Mouse (Mus musculus): Measurements from ENCODE around the gene Magi2.

Gene Magi2

DNA sequence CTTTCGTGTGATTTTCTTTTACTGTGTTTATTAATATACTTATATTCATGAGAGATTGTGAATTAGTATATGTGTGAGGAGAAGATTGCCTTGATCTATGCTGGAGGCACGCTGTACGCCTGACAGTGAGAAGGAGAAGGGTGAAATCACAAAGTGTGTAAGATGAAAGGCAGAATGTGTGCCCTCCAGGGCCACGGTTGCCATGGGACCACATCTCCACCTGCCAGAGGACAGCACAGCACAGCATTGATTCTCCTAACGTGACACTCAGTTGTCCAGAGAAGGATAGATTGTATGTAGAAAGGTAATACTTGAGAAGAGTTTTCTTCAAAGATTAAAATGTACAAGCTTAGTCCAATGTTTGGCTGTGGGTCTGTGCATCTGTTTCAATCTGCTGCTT lies 847.3 kb downstream of the Magi2 start:
- no peak for DNase-seq (ENCODE audit: low read depth, low spot score)

GRCm38 (mm10) chr5:20074867-20075266 lies 848.0 kb downstream of the Magi2 start:
- no peak for DNase-seq (ENCODE audit: low read depth, low spot score)

- DNase-seq (ENCODE audit: low read depth, low spot score): no peak
Observed at GRCm38 (mm10) chr5:20078931-20079330, 852.1 kb downstream of the Magi2 start.

DNA sequence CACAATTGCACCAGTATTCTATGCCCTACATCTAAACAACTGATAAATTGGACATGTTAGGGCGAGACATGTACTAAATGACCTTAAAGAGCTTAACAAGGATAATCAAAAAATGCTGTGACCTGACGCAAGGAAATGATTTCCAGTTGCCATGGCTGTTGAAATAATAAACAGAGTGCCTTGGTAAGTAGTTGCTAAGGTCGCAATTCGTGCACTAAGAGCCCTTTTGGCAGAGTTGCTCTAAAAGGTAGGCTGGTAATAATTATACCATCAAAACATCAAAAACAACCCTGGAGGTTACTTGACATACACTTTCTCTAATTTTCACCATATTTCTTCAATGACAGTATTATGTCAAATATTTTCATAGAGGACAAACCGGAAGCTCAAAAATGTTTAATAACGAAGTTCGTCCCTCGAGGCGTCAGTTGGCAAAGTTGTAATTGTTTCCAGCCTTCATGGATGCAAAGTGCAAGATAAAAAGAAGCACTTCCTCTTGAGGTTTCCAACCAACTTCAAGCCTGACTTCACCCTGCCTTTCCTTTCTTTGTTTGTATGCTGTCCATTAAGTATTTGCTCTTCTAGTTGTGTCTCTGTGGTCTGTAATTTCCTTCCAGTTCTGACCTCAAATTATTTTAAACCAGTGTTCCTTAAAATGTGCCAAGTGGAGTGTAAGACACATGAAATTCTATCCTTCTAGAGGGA lies 853.9 kb downstream of the Magi2 start:
- no peak for DNase-seq (ENCODE audit: low read depth, low spot score)

- DNase-seq (ENCODE audit: low read depth, low spot score): no peak
Observed at GRCm38 (mm10) chr5:20082368-20082767, 855.5 kb downstream of the Magi2 start.

DNA sequence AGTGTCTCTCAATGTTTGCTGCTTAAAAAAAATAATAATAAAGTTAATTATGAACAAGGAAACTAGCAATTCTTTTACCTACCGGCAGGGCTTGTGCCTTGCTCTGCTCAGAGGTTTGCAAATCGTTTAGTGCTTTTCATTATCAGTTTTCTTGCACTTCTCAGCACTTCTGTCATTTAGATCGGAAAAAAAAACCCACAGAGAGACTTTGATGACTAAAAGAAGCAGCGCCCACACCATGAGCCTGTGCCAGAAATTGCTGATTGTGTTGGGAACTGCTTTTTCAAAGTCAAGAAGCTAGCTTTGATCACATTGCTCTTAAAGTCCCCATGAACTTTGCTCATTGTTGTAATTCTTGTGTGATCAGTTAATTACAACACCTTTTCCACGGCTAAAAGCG lies 860.2 kb downstream of the Magi2 start:
- DNase-seq (ENCODE audit: low read depth, low spot score): no peak

DNA sequence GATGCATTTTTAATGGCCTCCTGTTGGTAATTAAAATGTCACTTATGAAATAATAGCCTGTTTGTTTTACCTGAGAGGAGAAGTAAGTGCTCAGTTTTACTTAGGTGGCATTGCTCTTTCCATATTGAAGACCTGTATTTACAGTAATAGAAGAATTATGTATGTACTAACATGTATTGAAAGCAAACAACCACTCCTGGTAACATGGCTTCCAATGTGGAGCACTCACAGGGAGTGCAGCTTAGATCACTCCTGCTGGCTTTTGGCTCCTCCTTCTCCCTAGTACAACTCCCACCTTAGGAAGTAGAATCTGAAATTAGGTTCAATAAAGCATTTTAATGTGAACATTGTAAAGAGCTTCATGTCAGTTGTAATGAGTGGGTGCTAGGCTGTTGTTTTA lies 877.0 kb downstream of the Magi2 start:
- no peak for DNase-seq (ENCODE audit: low read depth, low spot score)

DNA sequence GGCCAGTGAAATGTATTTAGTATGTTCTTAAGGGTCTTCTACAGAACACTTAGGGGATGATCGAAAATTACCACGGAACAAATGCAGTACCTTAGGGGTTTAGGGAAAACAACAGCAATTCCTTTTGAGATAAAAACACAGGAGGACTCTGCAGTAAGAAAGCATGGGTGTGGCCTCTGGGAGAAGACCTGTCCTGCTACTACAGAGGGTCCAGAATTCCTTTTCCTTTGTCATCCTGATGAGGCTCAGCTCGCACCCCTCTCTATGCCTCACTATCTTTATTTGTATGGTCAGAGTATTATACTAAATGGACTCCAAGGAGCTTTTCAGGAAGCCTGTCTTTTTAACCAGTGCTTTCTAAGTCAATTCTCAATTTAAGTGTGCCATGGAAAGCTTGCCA lies 877.7 kb downstream of the Magi2 start:
- DNase-seq (ENCODE audit: low read depth, low spot score): no peak

- no peak for DNase-seq (ENCODE audit: low read depth, low spot score)
Observed at GRCm38 (mm10) chr5:20109496-20109895, 882.7 kb downstream of the Magi2 start.

GRCm38 (mm10) chr5:20117156-20117555 lies 890.3 kb downstream of the Magi2 start:
- no peak for DNase-seq (ENCODE audit: low read depth, low spot score)

- DNase-seq (ENCODE audit: low read depth, low spot score): no peak
Observed at GRCm38 (mm10) chr5:20140235-20140634, 913.4 kb downstream of the Magi2 start.

- no peak for DNase-seq (ENCODE audit: low read depth, low spot score)
Observed at GRCm38 (mm10) chr5:20140662-20141444, 914.0 kb downstream of the Magi2 start.

DNA sequence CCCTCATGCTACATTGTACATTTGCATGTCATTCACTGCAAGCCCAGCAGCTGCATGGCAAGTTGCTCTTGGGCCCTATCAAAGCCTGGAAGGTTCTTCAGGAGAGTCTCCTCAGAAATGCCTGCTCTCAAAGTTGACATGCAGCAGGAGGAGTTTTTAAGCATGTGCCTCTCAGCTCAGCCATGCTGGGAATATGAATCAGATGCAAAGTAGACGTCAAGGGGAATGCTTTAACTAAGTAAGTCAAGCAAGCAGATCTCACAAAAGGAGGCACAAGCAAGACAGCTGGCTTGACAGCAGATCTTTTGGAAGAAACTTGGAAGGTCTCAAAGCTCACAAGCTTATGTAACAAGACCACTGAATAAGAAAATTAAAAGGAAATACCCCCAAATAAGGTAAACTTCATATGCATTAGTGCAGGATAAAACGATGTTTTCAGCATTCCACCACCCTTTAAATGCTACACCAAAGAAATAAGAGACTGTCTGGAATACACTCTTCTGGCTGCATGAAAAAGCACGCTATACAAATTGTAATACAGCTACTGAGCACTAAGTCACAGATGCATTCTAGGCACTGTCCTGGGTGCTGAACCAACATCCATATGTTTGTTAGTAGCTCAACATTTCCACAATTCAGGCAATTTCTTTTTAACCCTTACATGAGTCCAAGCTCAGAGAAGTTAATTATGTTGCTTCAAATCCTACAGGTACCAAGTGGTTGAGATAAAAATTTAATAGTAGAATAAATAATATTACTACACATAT lies 926.7 kb downstream of the Magi2 start:
- DNase-seq (ENCODE audit: low read depth, low spot score): no peak

DNA sequence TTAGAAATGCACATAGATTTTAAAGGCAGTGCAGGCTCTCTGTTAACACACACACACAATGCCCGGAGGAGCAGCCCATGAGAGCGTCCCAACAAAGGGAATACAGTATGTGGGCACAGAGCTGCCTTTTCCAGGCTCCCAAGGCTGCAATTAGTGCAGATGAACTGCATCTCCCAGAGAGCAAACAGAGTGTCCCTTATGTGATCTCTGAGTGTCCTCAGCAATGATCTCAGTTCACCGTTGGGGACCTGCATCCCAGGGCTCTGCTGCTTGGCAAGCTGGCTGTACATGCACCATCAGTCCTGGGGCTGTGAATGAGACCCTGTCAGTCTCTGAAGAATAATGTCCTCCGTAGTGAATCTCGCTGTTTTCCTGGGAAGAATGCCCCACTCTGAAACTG lies 969.9 kb downstream of the Magi2 start:
- no peak for DNase-seq (ENCODE audit: low read depth, low spot score)

GRCm38 (mm10) chr5:20197395-20197794 lies 970.6 kb downstream of the Magi2 start:
- no peak for DNase-seq (ENCODE audit: low read depth, low spot score)

DNA sequence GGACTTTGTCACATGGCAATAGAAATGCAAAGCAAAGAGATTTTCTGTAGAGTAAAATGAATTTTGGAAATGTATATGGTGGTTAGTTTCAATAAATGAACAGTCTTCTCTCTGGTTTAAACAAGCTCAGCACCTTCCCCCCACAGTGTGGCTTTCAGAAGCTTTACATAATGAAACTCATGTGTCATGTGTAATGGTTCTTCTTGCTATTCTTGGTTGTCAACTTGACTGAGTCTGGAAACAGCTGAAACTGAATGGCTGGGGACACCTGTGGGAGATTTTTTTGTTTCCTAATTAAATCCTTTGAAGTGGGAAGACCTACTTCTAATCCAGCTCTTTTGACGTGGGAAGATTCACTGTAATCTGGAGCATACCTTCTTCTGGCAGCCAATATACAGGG lies 974.5 kb downstream of the Magi2 start:
- no peak for DNase-seq (ENCODE audit: low read depth, low spot score)

DNA sequence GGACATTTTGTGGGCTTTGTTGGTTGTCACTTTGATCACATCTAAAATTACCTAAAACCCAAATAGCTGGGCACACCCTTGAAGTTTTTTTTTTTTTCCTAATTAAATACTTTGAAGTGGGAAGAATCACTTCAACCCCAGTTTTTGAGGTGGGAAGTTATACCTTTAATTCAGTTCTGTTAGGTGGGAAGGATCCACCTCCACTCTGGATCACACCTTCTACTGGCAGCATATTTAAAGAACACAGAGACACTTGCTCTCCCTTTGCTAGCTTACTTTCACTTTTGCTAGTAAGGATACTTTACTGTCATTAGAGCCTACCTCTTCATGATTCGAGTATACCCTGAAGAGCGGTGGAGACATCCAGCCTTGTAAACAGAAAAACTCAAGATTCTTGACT lies 981.3 kb downstream of the Magi2 start:
- no peak for DNase-seq (ENCODE audit: low read depth, low spot score)

GRCm38 (mm10) chr5:20213299-20213698 lies 986.5 kb downstream of the Magi2 start:
- no peak for DNase-seq (ENCODE audit: low read depth, low spot score)

- DNase-seq (ENCODE audit: low read depth, low spot score): no peak
Observed at GRCm38 (mm10) chr5:20226471-20227210, 999.8 kb downstream of the Magi2 start.

- DNase-seq (ENCODE audit: low read depth, low spot score): no peak
Observed at GRCm38 (mm10) chr5:20227912-20228762, 1001.3 kb downstream of the Magi2 start.

DNA sequence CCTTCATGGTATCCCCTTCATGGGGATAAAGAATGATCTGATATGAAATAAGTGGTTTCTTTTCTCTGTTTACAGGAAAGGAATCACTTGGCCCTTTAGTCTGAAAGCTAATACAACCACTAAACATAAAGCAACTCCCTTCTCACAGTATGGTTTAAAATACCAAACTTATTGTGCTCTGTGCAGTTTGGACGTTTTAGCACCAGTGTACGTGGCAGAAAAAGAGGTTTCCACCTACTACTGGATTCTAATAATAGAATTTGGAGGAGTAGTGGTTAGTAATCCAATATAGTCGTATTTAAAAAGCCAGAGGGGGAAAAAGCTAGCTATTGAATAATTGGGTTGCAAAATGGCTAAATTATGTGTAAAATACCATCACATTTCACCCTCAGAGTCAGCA lies 1005.1 kb downstream of the Magi2 start:
- DNase-seq (ENCODE audit: low read depth, low spot score): no peak
